10 mouse cellular contexts compared by ENCODE assay signal in genomic region chr6:142757976-142758375, GRCm38 (mm10). TPM values are rescaled to one million over a fixed set of nuclear protein-coding genes. Genes with fewer than 3 reads are reported as not detected.
DNase-seq lines count a peak whose midpoint lies in the region; ATAC-seq and TF ChIP-seq lines count a peak whose summit lies in the region.
"Had no signal": no experiment of that assay in that cellular context is flagged by ENCODE, and none has a peak within 500 bp of the region (broad histone marks: within the 10 kb centered on the region; RNA-seq: fewer than 3 reads in every experiment).

No protein-coding gene starts in this region.

- 0 out of 2 replicates have a peak overlapping the region, but pooled peaks have one; percentile 0 for H3K4me3 ChIP-seq in kidney, postnatal 0 days (replicated peaks; ENCODE audit: low read depth, low read length)
- H3K4me3 ChIP-seq in embryonic facial prominence, embryonic 12.5 days: peak overlapping the region; percentile 76; the same call in 1 of the 2 replicates
- peak overlapping the region; percentile 92 for H3K4me3 ChIP-seq in hindbrain, postnatal 0 days (ENCODE audit: low read length)
- H3K4me3 ChIP-seq in midbrain, embryonic 16.5 days (ENCODE audit: low read depth, low read length): peak overlapping the region; percentile 65

- no peak for ATAC-seq in kidney, postnatal 0 days (replicated peaks; ENCODE audit: low FRiP score, low read depth)
- ATAC-seq in embryonic facial prominence, embryonic 12.5 days (ENCODE audit: insufficient number of reproducible peaks, insufficient read depth, low FRiP score, low TSS enrichment): no peak
- ATAC-seq in hindbrain, postnatal 0 days: no peak
- ATAC-seq in midbrain, embryonic 16.5 days: no peak

- 92% methylated on average over 6 of the region's 6 CpGs for WGBS in kidney, postnatal 0 days
- WGBS in embryonic facial prominence, embryonic 12.5 days: 91% methylated on average over 6 of the region's 6 CpGs
- 92% methylated on average over 6 of the region's 6 CpGs for WGBS in hindbrain, postnatal 0 days
- 92% methylated on average over 6 of the region's 6 CpGs for WGBS in midbrain, embryonic 16.5 days

- H3K9ac ChIP-seq in kidney, postnatal 0 days (ENCODE audit: low read depth, low read length): no peak overlapping the region
- H3K9ac ChIP-seq in embryonic facial prominence, embryonic 12.5 days: no peak overlapping the region
- no peak overlapping the region for H3K9ac ChIP-seq in hindbrain, postnatal 0 days (replicated peaks; ENCODE audit: low read length)
- H3K9ac ChIP-seq in midbrain, embryonic 16.5 days (ENCODE audit: low read depth, low read length): no peak overlapping the region

- H3K36me3 ChIP-seq in kidney, postnatal 0 days (ENCODE audit: insufficient read depth, low read length): no peaks in the 10 kb centered on the region
- peaks cover 7% of the 10 kb centered on the region; the same call in 1 of the 2 replicates for H3K36me3 ChIP-seq in embryonic facial prominence, embryonic 12.5 days
- peaks cover 12% of the 10 kb centered on the region; the same call in 1 of the 2 replicates for H3K36me3 ChIP-seq in hindbrain, postnatal 0 days (ENCODE audit: insufficient read depth, low read length)
- H3K36me3 ChIP-seq in midbrain, embryonic 16.5 days (ENCODE audit: control insufficient read depth, insufficient read depth, low read length): no peaks in the 10 kb centered on the region; the same call in 1 of the 2 replicates

- no peaks in the 10 kb centered on the region for H3K9me3 ChIP-seq in kidney, postnatal 0 days (replicated peaks; ENCODE audit: low read length)
- H3K9me3 ChIP-seq in embryonic facial prominence, embryonic 12.5 days: no peaks in the 10 kb centered on the region
- no peaks in the 10 kb centered on the region for H3K9me3 ChIP-seq in hindbrain, postnatal 0 days (ENCODE audit: low read length)
- no peaks in the 10 kb centered on the region for H3K9me3 ChIP-seq in midbrain, embryonic 16.5 days (replicated peaks; ENCODE audit: control insufficient read depth, low read length, poor library complexity, severe bottlenecking)

- H3K4me2 ChIP-seq in kidney, postnatal 0 days (ENCODE audit: low read length): peak overlapping the region; percentile 87
- peak overlapping the region; percentile 66 for H3K4me2 ChIP-seq in embryonic facial prominence, embryonic 12.5 days (replicated peaks)
- H3K4me2 ChIP-seq in hindbrain, postnatal 0 days (ENCODE audit: low read depth, low read length): peak overlapping the region; percentile 91
- peak overlapping the region; percentile 56 for H3K4me2 ChIP-seq in midbrain, embryonic 16.5 days (ENCODE audit: low read length)

- no peak for DNase-seq in kidney, postnatal 0 days (ENCODE audit: low spot score)
- no peak for DNase-seq in kidney, adult 18-20 months
- no peak for DNase-seq in hindbrain, postnatal 0 days (ENCODE audit: low spot score)
- no peak for DNase-seq in frontal cortex, postnatal 36 days (ENCODE audit: low spot score in 2 of 2)
- no peak for DNase-seq in cerebellum, postnatal 14 days
- no peak for DNase-seq in thymus, postnatal 36 days
- DNase-seq: embryo, embryonic 11 days had no signal

- TF ChIP-seq CTCF in kidney, postnatal 0 days (IDR thresholded peaks at IDR 0.05; ENCODE audit: low read depth): no peak
- TF ChIP-seq CTCF in hindbrain, postnatal 0 days (IDR thresholded peaks at IDR 0.05; ENCODE audit: low read depth): no peak

- H3K27me3 ChIP-seq in kidney, postnatal 0 days (ENCODE audit: insufficient read depth, low read length): no peaks in the 10 kb centered on the region
- H3K27me3 ChIP-seq in embryonic facial prominence, embryonic 12.5 days: peaks cover 16% of the 10 kb centered on the region
- no peaks in the 10 kb centered on the region for H3K27me3 ChIP-seq in hindbrain, postnatal 0 days (ENCODE audit: insufficient read depth, low read length)
- H3K27me3 ChIP-seq in midbrain, embryonic 16.5 days (ENCODE audit: control insufficient read depth, insufficient read depth, low read depth, low read length): no peaks in the 10 kb centered on the region

- no peak overlapping the region for H3K27ac ChIP-seq in kidney, postnatal 0 days
- no peak overlapping the region for H3K27ac ChIP-seq in embryonic facial prominence, embryonic 12.5 days
- H3K27ac ChIP-seq in hindbrain, postnatal 0 days: no peak overlapping the region
- H3K27ac ChIP-seq in midbrain, embryonic 16.5 days (ENCODE audit: low read length): no peak overlapping the region

- H3K4me1 ChIP-seq in kidney, postnatal 0 days (replicated peaks; ENCODE audit: insufficient read depth, low read length): no peaks in the 10 kb centered on the region
- H3K4me1 ChIP-seq in embryonic facial prominence, embryonic 12.5 days: peaks cover 25% of the 10 kb centered on the region; the same call in 1 of the 2 replicates
- H3K4me1 ChIP-seq in hindbrain, postnatal 0 days (ENCODE audit: insufficient read depth, low read length): no peaks in the 10 kb centered on the region
- peaks cover 24% of the 10 kb centered on the region for H3K4me1 ChIP-seq in midbrain, embryonic 16.5 days (ENCODE audit: control insufficient read depth, insufficient read depth, low read length)

RNA-seq across cellular contexts. Expression of gene Cmas, which starts 1.5 kb away (rescaled TPM):
- 60.0 and 63.2 TPM in 2 replicates for polyA plus RNA-seq in kidney, postnatal 0 days (2015; fragmentation: Nextera tagmentation; extraction: Ambion mirVana)
- 92.4 and 96.0 TPM in 2 replicates for polyA plus RNA-seq in embryonic facial prominence, embryonic 12.5 days (2016; fragmentation: Nextera tagmentation; extraction: Ambion mirVana)
- 59.1 and 70.7 TPM in 2 replicates for total RNA-seq in hindbrain, postnatal 0 days (2014; rRNA removed)
- 168 and 171 TPM in 2 replicates for polyA plus RNA-seq in hindbrain, postnatal 0 days (2015; fragmentation: Nextera tagmentation; extraction: Ambion mirVana)
- 226 and 229 TPM in 2 replicates for polyA plus RNA-seq in midbrain, embryonic 16.5 days (2015; fragmentation: Nextera tagmentation; extraction: Ambion mirVana)

RNA-seq across cellular contexts. Expression of gene Sult6b2, which starts 46.3 kb away (rescaled TPM):
- polyA plus RNA-seq in kidney, postnatal 0 days (2015; fragmentation: Nextera tagmentation; extraction: Ambion mirVana): not detected in 2 replicates
- not detected in 2 replicates for polyA plus RNA-seq in embryonic facial prominence, embryonic 12.5 days (2016; fragmentation: Nextera tagmentation; extraction: Ambion mirVana)
- total RNA-seq in hindbrain, postnatal 0 days (2014; rRNA removed): not detected in 2 replicates
- 0.28 and 0.30 TPM in 2 replicates for polyA plus RNA-seq in hindbrain, postnatal 0 days (2015; fragmentation: Nextera tagmentation; extraction: Ambion mirVana)
- 0.24 and 0.25 TPM in 2 replicates for polyA plus RNA-seq in midbrain, embryonic 16.5 days (2015; fragmentation: Nextera tagmentation; extraction: Ambion mirVana)
- polyA plus RNA-seq: limb, embryonic 11.5 days had no signal

RNA-seq across cellular contexts. Expression of gene Abcc9, which starts 55.9 kb away (rescaled TPM):
- 5.6 and 6.1 TPM in 2 replicates for polyA plus RNA-seq in kidney, postnatal 0 days (2015; fragmentation: Nextera tagmentation; extraction: Ambion mirVana)
- polyA plus RNA-seq in embryonic facial prominence, embryonic 12.5 days (2016; fragmentation: Nextera tagmentation; extraction: Ambion mirVana): 1.7 and 1.9 TPM in 2 replicates
- total RNA-seq in hindbrain, postnatal 0 days (2014; rRNA removed): 8.9 and 10.4 TPM in 2 replicates
- polyA plus RNA-seq in hindbrain, postnatal 0 days (2015; fragmentation: Nextera tagmentation; extraction: Ambion mirVana): 2.0 and 2.1 TPM in 2 replicates
- polyA plus RNA-seq in midbrain, embryonic 16.5 days (2015; fragmentation: Nextera tagmentation; extraction: Ambion mirVana): 3.1 and 3.7 TPM in 2 replicates

Comparison
In these comparisons a context has a peak if more than half of its experiments do, and no peak if none do; other contexts are left out.
1. H3K4me3 ChIP-seq: peak in every context shown above with its lines; median percentile 92 in hindbrain, postnatal 0 days; 76 in embryonic facial prominence, embryonic 12.5 days; 65 in midbrain, embryonic 16.5 days; 0 in kidney, postnatal 0 days.